Mouse (Mus musculus): ENCODE measurements around the gene Dip2a.

The Dip2a gene

DNA sequence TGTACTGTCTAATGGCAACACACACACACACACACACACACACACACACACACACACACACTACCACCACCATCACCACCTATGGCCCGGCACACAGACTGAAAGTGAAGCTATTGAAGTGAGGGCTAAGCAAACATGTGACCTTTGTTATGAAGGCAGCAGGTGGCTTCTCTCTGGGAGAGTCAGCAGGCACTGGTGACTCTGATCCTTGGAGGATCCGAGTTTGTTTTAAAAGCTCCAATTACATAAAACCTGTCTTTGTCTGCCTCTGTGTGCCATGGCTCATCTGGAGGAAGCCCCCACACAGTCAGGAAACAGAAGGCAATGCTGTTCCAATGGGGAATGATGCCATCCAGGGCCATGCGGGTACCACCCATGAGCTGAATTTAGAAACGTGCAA is 98.5 kb downstream of the Dip2a start:
- no peak for DNase-seq (ENCODE audit: low spot score in 2 of 2)

DNA sequence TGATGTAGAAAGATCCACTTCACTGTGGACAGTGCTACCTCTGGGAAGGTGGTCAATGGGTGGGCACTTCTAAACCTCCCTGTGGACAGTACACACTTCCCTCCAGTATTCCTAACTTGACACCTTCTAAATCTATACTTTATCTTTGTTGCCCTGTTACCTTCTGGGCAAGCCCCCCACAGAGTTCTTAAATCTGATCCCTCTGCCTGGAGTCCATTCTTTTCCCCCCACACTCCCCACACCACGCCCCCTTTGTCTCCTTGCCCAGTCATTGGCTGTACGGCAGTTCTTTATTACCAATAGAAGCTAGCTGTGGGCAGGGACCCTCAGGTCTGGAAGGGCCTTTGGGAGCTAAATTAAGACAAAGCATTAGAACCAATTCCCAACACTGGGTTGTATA is 100.0 kb downstream of the Dip2a start:
- DNase-seq (ENCODE audit: low spot score in 2 of 2): no peak

DNA sequence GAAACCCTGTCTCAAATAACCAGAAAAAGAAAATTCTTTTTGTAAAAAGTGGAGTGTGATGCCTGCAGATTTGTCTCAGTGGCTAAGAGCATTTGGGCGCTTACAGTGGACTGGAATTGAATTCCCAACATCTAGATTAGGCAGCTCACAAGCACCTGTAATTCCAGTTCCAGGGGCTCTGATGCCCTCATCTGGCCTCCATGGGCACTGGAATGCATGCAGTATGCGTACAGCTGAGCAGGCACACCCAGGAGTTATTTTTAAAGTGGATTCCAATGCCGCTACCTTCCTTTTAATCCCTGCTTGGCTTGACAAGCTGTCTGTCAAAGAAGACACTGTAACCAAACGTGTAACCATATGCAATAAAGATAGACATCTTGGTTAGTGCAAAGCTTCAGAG is 105.7 kb downstream of the Dip2a start:
- no peak for DNase-seq (ENCODE audit: low spot score in 2 of 2)

DNA sequence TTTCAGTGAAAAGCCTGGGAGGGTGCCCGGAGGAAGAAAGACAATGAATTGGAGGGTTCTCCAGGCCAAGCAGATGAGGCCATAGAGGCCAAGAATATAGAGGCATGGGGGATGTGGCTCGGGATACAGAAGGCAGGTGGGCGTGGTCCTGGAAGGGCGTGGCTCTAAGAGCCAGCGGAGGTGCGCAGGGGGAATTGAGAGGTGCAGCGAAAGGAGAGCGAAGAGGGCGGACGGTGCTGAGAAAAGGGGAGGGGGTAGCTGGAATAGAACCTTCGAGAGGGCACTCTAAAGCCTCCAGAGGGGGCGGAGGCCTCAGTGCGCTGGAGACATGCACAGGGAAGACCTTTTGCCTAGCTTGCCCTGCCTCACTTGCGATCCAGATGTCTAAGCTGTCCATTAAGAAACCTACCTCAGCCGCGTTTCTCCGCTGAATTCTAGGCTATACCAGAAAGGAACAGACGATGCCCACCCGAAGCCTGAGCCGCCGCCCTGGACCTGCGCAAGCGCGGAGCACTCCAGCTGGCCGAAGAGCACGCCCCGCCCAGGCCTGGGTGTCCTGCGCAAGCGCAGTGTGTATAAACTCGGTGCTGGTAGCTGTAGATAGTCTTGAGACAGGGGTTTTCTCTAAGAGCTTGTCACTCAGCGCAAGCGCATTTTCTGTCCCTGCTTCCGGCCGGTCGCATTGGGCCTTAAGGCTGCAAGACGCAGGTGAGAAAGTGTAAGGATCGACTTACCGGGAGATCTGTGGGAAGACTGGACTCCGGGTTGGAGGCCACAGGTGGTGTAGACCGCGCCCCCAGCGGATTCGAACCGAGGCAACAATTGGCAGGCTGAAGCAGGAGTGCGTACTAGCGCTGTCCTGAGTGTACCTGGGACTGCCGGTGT is 107.5 kb downstream of the Dip2a start, which contains the start of gene Prmt2:
Gene Prmt2, minus strand, starts transcription at position 525 of the 885 bp plus-strand sequence.
- peak; percentile 78 to 82 for DNase-seq (ENCODE audit: low spot score in 2 of 2)

DNA sequence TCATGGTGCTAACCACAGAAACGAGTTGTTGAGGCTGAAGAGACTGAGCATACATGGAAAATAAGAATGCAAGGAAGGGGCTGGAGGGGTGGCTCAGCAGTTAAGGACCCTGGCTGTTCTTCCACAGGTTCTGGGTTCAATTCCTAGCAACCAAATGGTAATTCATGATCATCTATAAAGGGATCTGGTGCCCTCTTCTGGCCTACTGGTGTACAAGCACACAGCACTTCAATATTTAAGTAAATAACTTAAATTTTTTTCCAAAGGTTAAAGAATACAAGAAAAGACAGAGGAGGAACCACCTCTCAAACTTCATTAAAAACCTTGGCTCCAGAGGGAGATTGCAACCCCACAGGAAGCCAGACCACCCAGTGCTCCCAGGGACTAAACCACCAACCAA is 115.5 kb downstream of the Dip2a start:
- no peak for DNase-seq (ENCODE audit: low spot score in 2 of 2)

DNA sequence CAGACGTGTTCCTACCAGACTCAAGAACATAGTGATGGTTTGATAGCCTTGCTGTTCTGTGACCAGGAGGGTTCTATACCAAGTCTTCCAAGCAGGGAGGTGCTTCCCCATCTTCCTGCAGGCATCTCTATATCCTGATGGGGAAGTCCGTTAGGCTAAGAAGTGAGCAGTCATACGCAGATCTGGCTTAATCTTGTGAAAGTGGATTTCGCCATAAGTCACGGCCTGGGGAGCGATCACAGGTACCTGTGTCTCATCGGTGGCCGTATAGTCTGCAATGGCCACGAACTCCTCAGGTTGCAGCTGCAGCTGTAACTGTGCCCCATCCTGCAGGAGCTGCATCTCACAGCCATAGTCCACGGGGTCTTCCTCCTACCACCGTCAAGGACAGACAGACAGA is 119.1 kb downstream of the Dip2a start:
- no peak for DNase-seq (ENCODE audit: low spot score in 2 of 2)

DNA sequence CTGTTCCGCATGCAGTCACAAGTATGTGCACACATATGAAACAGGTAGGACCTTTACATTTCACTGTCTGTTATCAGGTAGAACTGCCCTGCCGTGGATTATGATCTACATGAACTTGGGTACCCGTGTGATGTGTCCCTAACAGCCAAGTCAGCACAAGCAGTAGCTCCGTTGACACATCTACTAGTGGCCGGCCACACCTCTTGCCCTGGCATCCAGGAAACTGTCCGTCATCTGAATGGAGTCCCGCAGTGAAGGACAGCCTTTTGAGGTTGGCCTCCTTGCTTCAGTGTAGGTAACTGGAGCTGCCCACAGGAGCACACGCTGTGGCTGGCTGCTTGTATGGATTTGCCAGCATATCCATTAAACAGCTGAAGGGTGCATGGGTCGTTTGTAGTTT is 126.9 kb downstream of the Dip2a start:
- DNase-seq (ENCODE audit: low spot score in 2 of 2): no peak

DNA sequence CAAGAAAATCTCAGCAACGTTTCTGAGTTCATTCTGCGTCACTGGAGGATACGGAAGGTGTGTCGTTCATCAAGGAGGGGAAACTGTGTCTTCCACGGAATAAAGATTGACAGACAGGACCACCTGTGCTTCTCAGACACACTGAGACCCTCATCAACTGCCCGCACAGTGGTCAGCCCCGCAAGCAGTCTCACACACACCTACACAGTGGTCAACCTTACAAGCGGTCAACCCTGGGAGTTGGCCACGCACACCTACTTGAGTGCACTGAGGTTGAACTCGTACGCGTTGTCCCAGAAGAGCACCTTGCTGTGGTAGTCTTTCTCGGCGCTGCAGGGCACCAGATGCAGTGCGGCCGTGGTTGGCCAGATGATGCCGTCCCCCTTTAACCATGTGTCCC is 128.0 kb downstream of the Dip2a start:
- no peak for DNase-seq (ENCODE audit: low spot score in 2 of 2)

DNA sequence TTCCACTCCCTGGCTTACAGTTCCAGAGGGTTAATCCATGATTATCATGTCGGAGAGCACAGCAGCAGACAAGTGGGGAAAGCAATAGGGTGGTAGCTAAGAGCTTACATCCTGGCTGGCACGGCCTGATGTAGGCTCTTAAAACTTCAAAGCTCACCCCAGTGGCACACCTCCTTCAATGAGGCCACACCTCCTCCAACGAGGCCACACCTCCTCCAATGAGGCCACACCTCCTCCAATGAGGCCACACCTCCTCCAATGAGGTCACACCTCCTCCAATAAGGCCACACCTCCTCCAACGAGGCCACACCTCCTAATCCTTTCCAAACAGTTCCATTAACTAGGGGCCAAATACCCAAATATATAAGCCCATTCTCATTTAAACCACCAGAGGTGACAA is 130.9 kb downstream of the Dip2a start:
- DNase-seq (ENCODE audit: low spot score in 2 of 2): no peak

DNA sequence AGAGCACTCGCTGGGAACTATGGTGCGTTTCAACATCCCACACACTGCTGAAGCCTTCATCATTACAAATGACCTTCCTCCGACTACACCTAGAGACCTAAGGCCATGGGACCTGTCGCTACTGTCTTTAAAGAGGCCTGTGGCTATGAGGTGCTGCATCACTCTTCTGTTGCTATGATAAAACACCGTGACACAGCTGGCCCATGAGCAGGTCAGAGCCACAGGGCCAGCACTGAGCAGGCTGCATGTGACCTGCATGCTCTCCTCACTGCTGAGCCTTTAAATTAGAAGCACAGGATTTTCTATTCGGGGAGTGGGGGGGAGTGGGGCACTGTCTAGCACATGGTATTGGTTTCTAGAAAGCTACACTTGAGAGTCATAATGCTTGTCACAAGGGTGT is 133.0 kb downstream of the Dip2a start:
- no peak for DNase-seq (ENCODE audit: low spot score in 2 of 2)

DNA sequence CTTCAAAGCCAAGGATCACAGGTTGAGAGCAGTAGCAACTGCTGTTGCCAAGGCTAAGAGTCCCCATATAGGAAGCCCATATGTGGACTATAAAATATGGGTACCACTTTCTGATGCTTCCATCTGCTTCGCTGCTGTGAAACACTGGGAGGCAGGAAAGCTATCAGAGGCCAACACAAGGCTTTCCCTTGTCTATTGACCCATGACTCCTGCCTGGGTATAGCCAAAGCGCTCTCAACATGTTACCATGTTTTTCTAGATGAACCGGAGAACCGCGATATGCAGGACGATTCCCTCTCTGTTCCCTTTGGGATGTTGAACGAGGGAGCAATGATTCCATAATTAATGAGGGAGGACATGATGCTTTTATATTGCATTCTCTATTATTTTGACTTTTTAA is 134.3 kb downstream of the Dip2a start:
- no peak for DNase-seq (ENCODE audit: low spot score in 2 of 2)
